Mouse (Mus musculus) forebrain, embryonic 14.5 days (tissue): Measurements from ENCODE around the gene Gm15446. TPM values are rescaled to one million over a fixed set of nuclear protein-coding genes. Genes with fewer than 3 reads are reported as not detected.
"Not testable (repeated sequence)": the region's sequence is repeated elsewhere in the genome, so short reads cannot be mapped to it uniquely, and the experiment has no call there.

Experiments used
- ATAC-seq: fragments of 200-750 bp; cut with Nextera tagmentation; 2 replicates; pipeline ENCODE4 v1.8.0; 2017; ENCODE audit warnings: mild to moderate bottlenecking, moderate library complexity
- DNase-seq: peaks from one replicate; pipeline ENCODE4 v3.0.0-alpha.2; 2015; ENCODE audit warnings: low spot score
- H3K27ac ChIP-seq: fragments of 300-500 bp; sonication (generic); 2 replicates; pipeline ENCODE4 v1.5.1; 2014; ENCODE audit warnings: low read depth, mild to moderate bottlenecking, control low read depth, low read length, moderate library complexity
- H3K27me3 ChIP-seq: fragments of 300-500 bp; sonication (generic); replicated peaks from 2 replicates; pipeline ENCODE4 v1.6.1; 2014; ENCODE audit warnings: low read length, control low read depth, mixed read lengths; ENCODE audit not compliant: control insufficient read depth, insufficient read depth
- H3K36me3 ChIP-seq: fragments of 300-500 bp; sonication (generic); 2 replicates; pipeline ENCODE4 v1.6.1; 2014; ENCODE audit warnings: low read length, control low read depth; ENCODE audit not compliant: control insufficient read depth, insufficient read depth
- H3K4me1 ChIP-seq: fragments of 300-500 bp; sonication (generic); 2 replicates; pipeline ENCODE4 v1.6.1; 2014; ENCODE audit warnings: antibody characterized with exemption, low read length, control low read depth; ENCODE audit not compliant: control insufficient read depth, insufficient read depth
- H3K4me2 ChIP-seq: fragments of 300-500 bp; sonication (generic); 2 replicates; pipeline ENCODE4 v1.6.1; 2014; ENCODE audit warnings: mild to moderate bottlenecking, control low read depth, low read length
- H3K4me3 ChIP-seq: fragments of 300-500 bp; sonication (generic); 2 replicates; pipeline ENCODE4 v1.5.1; 2014; ENCODE audit warnings: low read depth, low read length, control low read depth
- H3K9ac ChIP-seq: fragments of 300-500 bp; sonication (generic); 2 replicates; pipeline ENCODE4 v1.6.1; 2014; ENCODE audit warnings: mild to moderate bottlenecking, low read length, control low read depth, moderate library complexity
- H3K9me3 ChIP-seq: fragments of 300-500 bp; sonication (generic); replicated peaks from 2 replicates; pipeline ENCODE4 v1.6.1; 2016; ENCODE audit warnings: low read length, control low read depth, mixed read lengths; ENCODE audit not compliant: control insufficient read depth
- WGBS: fragments of 180-500 bp; shearing (Covaris S2); extraction: QIAGEN DNeasy Blood & Tissue Kit; methylation state at CpG from one replicate; pipeline ENCODE4 v1.1.7; 2014; 5-methylcytosine and 5-hydroxymethylcytosine counted together
- polyA plus RNA-seq: library from polyadenylated mRNA; unstranded; fragments of >200 nt; fragmentation: Nextera tagmentation; extraction: Ambion mirVana; gene quantifications from 2 replicates; pipeline ENCODE4 v1.2.1, GENCODE M21; 2014

The Gm15446 gene
- 0.33 and 0.43 TPM in 2 replicates for polyA plus RNA-seq

DNA sequence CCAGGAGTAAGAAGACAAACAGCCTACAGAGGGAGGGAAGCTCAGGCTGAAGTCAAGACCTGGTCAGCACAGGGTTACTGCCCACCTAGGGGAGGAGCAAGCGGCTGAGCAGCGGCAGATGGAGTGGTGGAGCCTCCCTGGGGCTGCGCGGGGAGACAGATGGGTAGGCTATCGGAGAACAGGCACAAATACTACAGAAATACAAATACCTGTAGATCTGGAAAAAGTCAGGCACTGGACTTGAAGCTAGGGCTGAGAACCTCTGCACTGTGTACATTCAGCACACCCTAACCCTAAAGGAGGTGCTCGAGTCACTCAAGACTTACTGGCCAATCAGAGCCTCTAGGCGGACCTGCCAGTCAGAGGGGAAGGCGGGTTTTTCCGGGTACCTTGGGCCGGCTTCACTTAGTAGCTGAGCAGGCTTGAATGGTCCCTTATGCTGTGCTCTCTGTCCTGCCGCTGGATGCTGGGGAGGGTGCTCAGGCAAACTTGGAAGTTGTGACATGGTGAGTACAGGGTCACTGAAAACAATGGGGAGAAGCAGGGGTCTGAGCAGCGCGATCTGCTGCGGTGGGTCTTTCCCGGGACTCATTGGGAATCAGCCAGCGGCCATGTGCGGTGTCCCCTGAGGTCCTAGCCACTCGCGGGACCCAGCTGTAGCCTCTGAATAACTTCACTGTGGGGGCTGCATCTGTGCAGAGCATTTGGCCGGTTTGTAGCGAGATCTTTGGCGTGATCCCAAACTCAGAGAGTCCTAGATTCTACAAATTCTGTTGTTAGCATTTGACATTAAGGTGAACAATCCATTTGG is at the start of gene Gm15446:
Gene Gm15446, plus strand, starts transcription at position 140 of the 811 bp plus-strand sequence.
- H3K36me3 ChIP-seq, H3K9me3 ChIP-seq, H3K27ac ChIP-seq, H3K27me3 ChIP-seq, H3K4me1 ChIP-seq: not testable (repeated sequence)
- peak; percentile 99 for ATAC-seq
- Histone ChIP-seq H3K4me3 (peak within 1 kb of the TSS; percentile 45), H3K4me2 (peak within 1 kb of the TSS; percentile 50), H3K9ac (peak within 1 kb of the TSS; percentile 56)
- under 1% methylated on average over 22 of the region's 22 CpGs for WGBS
- peak; percentile 89 for DNase-seq

DNA sequence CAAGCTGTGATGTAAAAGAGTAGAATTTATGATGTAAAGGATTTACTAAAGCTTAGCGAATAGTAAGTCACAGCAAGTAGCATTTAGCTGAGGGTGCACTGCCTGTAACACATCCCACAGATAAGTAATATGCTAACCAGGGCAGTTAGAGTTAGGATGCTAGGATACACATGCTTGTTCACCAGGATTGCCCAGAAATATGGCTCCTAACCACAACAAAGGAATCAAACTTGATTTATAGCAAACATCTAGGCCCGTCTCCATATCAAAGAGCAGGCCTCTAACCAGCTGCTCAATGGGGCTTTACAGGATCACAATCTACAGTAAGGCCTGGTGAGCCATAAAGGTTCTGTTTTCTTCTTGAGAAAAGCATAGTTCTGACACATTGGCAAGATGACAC is 929 bp downstream of the Gm15446 start:
- 10% methylated on average over 2 of the region's 2 CpGs for whole genome bisulfite sequencing

DNA sequence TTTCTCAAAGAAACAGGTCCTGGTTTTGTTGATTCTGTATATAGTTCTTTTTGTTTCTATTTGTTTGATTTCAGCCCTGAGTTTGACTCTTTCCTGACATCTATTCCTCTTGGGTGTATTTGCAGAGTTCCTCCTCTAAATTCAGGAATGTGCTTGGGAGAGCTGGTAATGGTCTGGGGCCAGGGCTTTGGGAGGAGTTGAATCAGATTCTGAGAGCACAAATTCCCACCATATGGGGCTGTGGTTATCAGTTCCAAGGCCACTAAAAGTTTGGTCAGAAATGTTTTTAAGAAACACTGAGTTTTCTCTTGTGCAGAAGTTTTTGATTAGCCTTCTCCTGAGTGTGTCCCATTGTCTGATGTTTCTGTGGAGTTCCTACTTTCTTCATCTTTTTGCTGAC is 1.7 kb downstream of the Gm15446 start:
- H3K9ac ChIP-seq: no peak overlapping the region
- H3K9me3 ChIP-seq: no peaks in the 10 kb centered on the region
- H3K4me2 ChIP-seq: no peak overlapping the region
- DNase-seq (no peak), ATAC-seq (no peak)
- H3K4me3 ChIP-seq: no peak overlapping the region
- 0 out of 2 replicates have a peak, but pooled peaks cover 3% of the 10 kb centered on the region for H3K4me1 ChIP-seq
- no peaks in the 10 kb centered on the region for H3K27me3 ChIP-seq
- no peak overlapping the region for H3K27ac ChIP-seq
- H3K36me3 ChIP-seq: no peaks in the 10 kb centered on the region

More for the DNA sequence above, 929 bp downstream of the Gm15446 start:
- ATAC-seq, H3K27ac ChIP-seq, H3K27me3 ChIP-seq, H3K9me3 ChIP-seq, H3K36me3 ChIP-seq, H3K4me1 ChIP-seq: not testable (repeated sequence)
- Histone ChIP-seq H3K4me2 (peak overlapping the region; percentile 50), H3K4me3 (peak overlapping the region; percentile 45), H3K9ac (peak overlapping the region; percentile 56)
- DNase-seq: peak; percentile 7

DNA sequence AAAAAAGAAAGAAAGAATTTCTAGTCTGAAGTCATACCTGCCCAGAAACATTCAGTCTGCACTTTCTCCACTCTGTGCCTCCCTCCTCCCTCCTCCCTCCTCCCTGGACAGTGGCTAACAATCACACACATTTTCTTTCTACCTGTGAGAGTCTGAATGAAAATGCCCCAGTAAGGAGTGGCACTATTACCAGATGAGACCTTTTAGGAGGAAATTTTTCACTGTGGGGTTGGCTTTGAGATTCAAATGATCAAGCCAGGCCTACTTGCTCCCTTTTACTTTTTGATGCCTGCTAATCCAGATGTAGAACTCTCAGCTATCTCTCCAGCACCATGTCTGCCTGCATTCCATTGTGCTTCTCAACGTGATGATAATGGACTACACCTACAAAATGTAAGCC is 27.1 kb downstream of the Gm15446 start:
- H3K4me1 ChIP-seq: no peaks in the 10 kb centered on the region
- WGBS: 65% methylated on average over 1 of the region's 1 CpGs

DNA sequence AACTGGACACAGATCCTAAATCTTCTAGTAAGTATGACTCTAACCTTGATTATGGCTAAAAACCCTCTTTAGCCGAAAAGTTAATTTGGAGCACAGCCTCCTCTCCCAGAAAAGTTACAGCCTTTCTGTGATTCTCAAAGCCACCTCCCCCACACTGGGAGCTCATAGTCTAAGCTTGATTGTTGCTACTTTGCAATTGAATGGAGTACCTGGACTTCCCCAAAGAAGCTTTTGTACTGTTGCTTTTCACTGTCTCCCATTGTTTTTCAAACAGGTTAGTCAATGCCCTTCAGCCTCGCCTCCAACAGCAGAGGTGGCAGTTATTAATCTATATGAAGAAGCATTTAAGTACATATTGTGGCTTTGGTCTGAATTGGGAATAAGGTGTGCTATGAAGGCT is 57.5 kb downstream of the Gm15446 start:
- not testable (repeated sequence) for DNase-seq, ATAC-seq

More for the DNA sequence above, 27.1 kb downstream of the Gm15446 start:
- Histone ChIP-seq H3K27ac (no peak overlapping the region), H3K36me3 (no peaks in the 10 kb centered on the region), H3K4me3 (no peak overlapping the region), H3K27me3 (no peaks in the 10 kb centered on the region), H3K9me3 (no peaks in the 10 kb centered on the region), H3K4me2 (no peak overlapping the region), H3K9ac (no peak overlapping the region)
- ATAC-seq: no peak
- DNase-seq: no peak

More for the DNA sequence above, 57.5 kb downstream of the Gm15446 start:
- not testable (repeated sequence) for H3K4me3 ChIP-seq, H3K9ac ChIP-seq, H3K4me2 ChIP-seq, H3K9me3 ChIP-seq, H3K27ac ChIP-seq, H3K4me1 ChIP-seq, H3K36me3 ChIP-seq, H3K27me3 ChIP-seq
- WGBS: 85% methylated on average over 2 of the region's 2 CpGs

Other genes starting within 250 kb of the Gm15446 start
- gene 5430403G16Rik, start 232.4 kb upstream of the Gm15446 start, polyA plus RNA-seq: 1.2 and 1.4 TPM in 2 replicates
- gene 4930522L14Rik, start 171.5 kb upstream of the Gm15446 start, polyA plus RNA-seq: 5.9 and 7.0 TPM in 2 replicates
- gene Zfp932, start 73.1 kb downstream of the Gm15446 start, polyA plus RNA-seq: 23.5 and 24.4 TPM in 2 replicates
- 4.5 and 5.0 TPM in 2 replicates for gene Gm17655, start 149.1 kb downstream of the Gm15446 start, polyA plus RNA-seq
- 0.51 and 0.57 TPM in 2 replicates for gene Gm35315, start 171.0 kb downstream of the Gm15446 start, polyA plus RNA-seq
- 0.69 and 1.1 TPM in 2 replicates for gene Plcxd1, start 176.6 kb downstream of the Gm15446 start, polyA plus RNA-seq
- gene Gtpbp6, start 184.8 kb downstream of the Gm15446 start, polyA plus RNA-seq: 46.5 TPM in 2 replicates
- gene Zfp605, start 186.7 kb downstream of the Gm15446 start, polyA plus RNA-seq: 15.1 and 16.9 TPM in 2 replicates
- gene Chfr, start 212.4 kb downstream of the Gm15446 start, polyA plus RNA-seq: 82.1 and 82.9 TPM in 2 replicates